Mouse (Mus musculus): ENCODE data around the gene Cyp3a16.
"Not testable (repeated sequence)": the region's sequence is repeated elsewhere in the genome, so short reads cannot be mapped to it uniquely, and the experiment has no call there.

Gene Cyp3a16

GRCm38 (mm10) chr5:145469623-145470022, at the start of gene Cyp3a16:
Gene Cyp3a16, minus strand, starts transcription at chr5:145469723.
- not testable (repeated sequence) for DNase-seq

- DNase-seq, result no peak
Observed at GRCm38 (mm10) chr5:145490300-145490699, 20.8 kb upstream of the Cyp3a16 start.

GRCm38 (mm10) chr5:145464304-145465088, 5.0 kb downstream of the Cyp3a16 start:
- DNase-seq, result no peak

- no peak for DNase-seq
Observed at GRCm38 (mm10) chr5:145462321-145462720, 7.2 kb downstream of the Cyp3a16 start.

DNA sequence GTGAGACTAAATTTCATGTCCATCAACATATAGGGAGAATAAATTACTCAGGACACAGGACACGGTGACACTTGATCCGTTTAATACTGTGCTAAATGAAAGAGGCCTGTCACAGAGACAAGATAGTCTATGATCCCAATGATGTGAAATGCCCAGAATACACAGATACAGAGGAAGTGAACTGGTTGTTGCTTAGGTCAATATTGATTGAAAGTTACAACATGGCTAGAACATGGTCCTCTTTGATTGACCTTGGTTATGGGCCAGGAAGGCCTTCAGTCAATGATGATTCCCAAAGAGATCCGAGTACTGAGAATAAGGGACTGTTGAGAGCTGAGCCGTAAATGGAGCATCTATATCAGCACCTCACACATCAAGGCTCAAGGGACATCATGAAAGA, 15.1 kb downstream of the Cyp3a16 start:
- DNase-seq, result no peak

DNA sequence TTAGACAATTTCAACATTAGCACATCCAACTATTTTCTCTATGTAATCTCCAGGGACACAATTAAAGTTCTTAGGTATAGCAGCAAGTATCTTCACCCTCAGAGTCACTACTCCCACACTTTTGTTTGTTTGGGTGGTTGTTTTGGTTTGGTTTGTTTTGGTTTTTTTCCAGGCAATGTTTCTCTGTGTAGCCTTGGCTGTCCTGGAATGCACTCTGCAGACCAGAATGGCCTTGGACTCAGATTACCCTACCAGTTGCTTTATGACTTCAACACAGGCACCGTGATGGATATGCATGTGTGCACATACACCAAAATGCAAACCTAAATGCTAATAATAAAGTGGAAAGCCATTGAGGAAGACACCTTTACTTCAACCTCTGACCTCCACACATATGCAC, 35.8 kb downstream of the Cyp3a16 start:
- no peak for DNase-seq

DNA sequence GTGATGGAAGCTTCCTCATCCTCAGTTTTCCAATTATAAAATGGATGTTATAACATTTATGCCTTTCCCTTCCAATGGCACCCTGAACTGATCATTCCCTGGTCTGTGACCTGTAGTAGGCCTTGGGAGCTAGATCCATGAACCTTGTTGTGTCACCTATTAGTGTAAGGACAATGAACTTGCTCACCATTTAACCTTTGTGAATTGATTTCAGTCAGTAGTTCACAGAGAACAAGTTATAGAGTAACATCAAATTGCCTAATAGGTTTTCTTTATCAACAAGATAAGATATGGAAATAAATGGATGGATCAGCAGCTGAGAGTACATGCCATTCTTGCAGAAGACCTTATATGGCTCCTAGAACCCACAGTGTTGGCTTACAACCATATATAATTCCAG, 38.5 kb downstream of the Cyp3a16 start:
- DNase-seq, result no peak

DNA sequence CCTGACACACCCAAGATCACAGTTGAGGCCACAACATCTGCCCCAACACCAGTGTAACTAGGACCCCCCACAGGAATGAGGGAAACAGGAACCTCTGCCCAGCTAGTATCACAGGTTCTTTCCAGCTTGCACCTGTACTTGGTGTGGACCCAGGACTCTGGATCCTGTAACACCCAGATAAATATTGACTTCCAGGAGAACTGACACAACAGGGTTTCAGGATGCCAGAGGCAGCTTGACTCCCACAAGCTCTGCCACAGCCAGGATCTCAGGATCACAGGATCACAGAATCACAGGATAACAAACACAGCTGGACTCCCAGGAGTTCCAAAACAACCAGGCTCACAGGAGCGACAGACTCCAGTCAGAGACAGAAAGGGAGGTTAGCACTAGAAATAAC, 47.2 kb downstream of the Cyp3a16 start:
- no peak for DNase-seq

- not testable (repeated sequence) for DNase-seq
Observed at GRCm38 (mm10) chr5:145415416-145415815, 54.1 kb downstream of the Cyp3a16 start.
